Mouse (Mus musculus) cerebellum, adult 18-20 months (tissue): ENCODE data around the gene Fgd3.

Experiments used
- DNase-seq, 2 experiments: peaks; one replicate each; pipeline ENCODE4 v3.0.0; 2021

Gene Fgd3

GRCm38 (mm10) chr13:49300771-49301170 is 19.3 kb downstream of the Fgd3 start:
- DNase-seq, result no peak

GRCm38 (mm10) chr13:49298514-49299381 is 21.4 kb downstream of the Fgd3 start:
- no peak for DNase-seq

- no peak for DNase-seq
These were observed 23.8 kb downstream of the Fgd3 start for GRCm38 (mm10) chr13:49296270-49296669.

GRCm38 (mm10) chr13:49294108-49294507 is 26.0 kb downstream of the Fgd3 start:
- no peak for DNase-seq

- no peak for DNase-seq
These were observed 28.2 kb downstream of the Fgd3 start for GRCm38 (mm10) chr13:49291949-49292348.

- no peak for DNase-seq
These were observed 28.7 kb downstream of the Fgd3 start for GRCm38 (mm10) chr13:49291398-49291797.

- DNase-seq, result no peak
These were observed 32.9 kb downstream of the Fgd3 start for GRCm38 (mm10) chr13:49287224-49287623.

GRCm38 (mm10) chr13:49286750-49287149 is 33.4 kb downstream of the Fgd3 start:
- DNase-seq, result no peak

GRCm38 (mm10) chr13:49283686-49284085 is 36.4 kb downstream of the Fgd3 start:
- DNase-seq, result no peak

- no peak for DNase-seq
These were observed 37.9 kb downstream of the Fgd3 start for GRCm38 (mm10) chr13:49282168-49282567.

- DNase-seq, result no peak
These were observed 48.0 kb downstream of the Fgd3 start for GRCm38 (mm10) chr13:49271831-49272765.

- no peak for DNase-seq
These were observed 49.6 kb downstream of the Fgd3 start for GRCm38 (mm10) chr13:49270500-49270899.

GRCm38 (mm10) chr13:49267645-49268044 is 52.5 kb downstream of the Fgd3 start:
- DNase-seq, result no peak

- no peak for DNase-seq
These were observed 59.9 kb downstream of the Fgd3 start for GRCm38 (mm10) chr13:49260036-49260722.

- DNase-seq, result no peak
These were observed 62.2 kb downstream of the Fgd3 start for GRCm38 (mm10) chr13:49257819-49258313.

GRCm38 (mm10) chr13:49252746-49253145 is 67.4 kb downstream of the Fgd3 start:
- no peak for DNase-seq

GRCm38 (mm10) chr13:49252113-49252512 is 68.0 kb downstream of the Fgd3 start:
- no peak for DNase-seq

- DNase-seq, result no peak
These were observed 69.2 kb downstream of the Fgd3 start for GRCm38 (mm10) chr13:49250716-49251517.

GRCm38 (mm10) chr13:49249634-49250033 is 70.5 kb downstream of the Fgd3 start:
- no peak for DNase-seq

GRCm38 (mm10) chr13:49248923-49249322 is 71.2 kb downstream of the Fgd3 start:
- no peak for DNase-seq

- no peak for DNase-seq
These were observed 71.6 kb downstream of the Fgd3 start, which contains the start of gene Susd3 for GRCm38 (mm10) chr13:49248467-49248862. Gene Susd3 (minus strand): TSS chr13:49248706.
